Mouse (Mus musculus) G1E (cell line): ENCODE measurements around the gene Sarnp. TPM values are rescaled to one million over a fixed set of nuclear protein-coding genes. Genes with fewer than 3 reads are reported as not detected.
"Not testable (repeated sequence)": the region's sequence is repeated elsewhere in the genome, so short reads cannot be mapped to it uniquely, and the experiment has no call there.

ENCODE experiments used
- ATAC-seq: 2 replicates; pipeline ENCODE4 v1.8.0; 2016; ENCODE audit warnings: mild to moderate bottlenecking; ENCODE audit not compliant: insufficient number of reproducible peaks, poor library complexity, low FRiP score, severe bottlenecking; ENCODE audit errors: extremely low read depth
- DNase-seq: peaks from one replicate; pipeline ENCODE4 v3.0.0; 2012; ENCODE audit warnings: low spot score
- H3K27me3 ChIP-seq: 2 replicates; pipeline ENCODE4 v1.6.1; 2012; ENCODE audit warnings: mild to moderate bottlenecking, low read length, inconsistent platforms; ENCODE audit not compliant: insufficient read depth
- H3K36me3 ChIP-seq: replicated peaks from 2 replicates; pipeline ENCODE3; 2012; ENCODE audit warnings: mild to moderate bottlenecking, inconsistent platforms
- H3K4me1 ChIP-seq: 2 replicates; pipeline ENCODE4 v1.6.1; 2012; ENCODE audit warnings: low read depth, low read length, inconsistent platforms, mixed read lengths; ENCODE audit not compliant: insufficient read depth
- H3K4me3 ChIP-seq: 2 replicates; pipeline ENCODE4 v1.5.1; 2012; ENCODE audit warnings: low read depth, mild to moderate bottlenecking, inconsistent platforms, low read length, moderate library complexity, mixed read lengths
- H3K9me3 ChIP-seq: replicated peaks from 2 replicates; pipeline ENCODE4 v1.6.1; 2012; ENCODE audit warnings: inconsistent platforms
- CTCF ChIP-seq: IDR thresholded peaks from 2 replicates; pipeline ENCODE4 v1.5.1; 2012; ENCODE audit warnings: low read depth, low read length, inconsistent platforms, mixed read lengths
- GATA1 ChIP-seq: IDR thresholded peaks from 2 replicates; pipeline ENCODE4 v1.6.1; 2012; ENCODE audit warnings: borderline replicate concordance, low read length, inconsistent platforms, mixed read lengths
- GATA2 ChIP-seq: IDR thresholded peaks from 2 replicates; pipeline ENCODE4 v1.6.1; 2012; ENCODE audit warnings: low read depth, low read length, inconsistent platforms, borderline replicate concordance
- POLR2AphosphoS5 ChIP-seq: IDR thresholded peaks from 2 replicates; pipeline ENCODE4 v1.6.1; 2012; ENCODE audit warnings: low read depth, low read length, inconsistent platforms; ENCODE audit not compliant: insufficient replicate concordance
- TAL1 ChIP-seq: conservative IDR thresholded peaks from 2 replicates; pipeline ENCODE4 v1.6.1; 2012; ENCODE audit warnings: low read depth, low read length, inconsistent platforms, mixed read lengths
- polyA plus RNA-seq: library from polyadenylated mRNA; stranded (reverse); fragments of >175 nt; gene quantifications from 2 replicates; pipeline ENCODE4 v1.2.3, GENCODE M21; 2012
- total RNA-seq, 2 experiments: library from RNA; stranded (forward) in 1 of 2; stranded (reverse) in 1 of 2; fragments of 200-1000 nt in 1 of 2; fragments of >200 nt in 1 of 2; fragmentation: Nextera tagmentation in 1 of 2; gene quantifications; 2 replicates each; pipeline ENCODE4 v1.2.3; 2014 to 2017

Sarnp gene
- total and polyA plus RNA-seq, 3 experiments, result 19.9 to 154 (median 144) TPM

GRCm38 (mm10) chr10:128805092-128806000 lies 11.8 kb upstream of the Sarnp start:
- peaks cover 58% of the 10 kb centered on the region for H3K36me3 ChIP-seq
- ATAC-seq, result peak; percentile 85
- H3K4me1 ChIP-seq, result peaks cover 45% of the 10 kb centered on the region

GRCm38 (mm10) chr10:128806086-128806485 lies 11.0 kb upstream of the Sarnp start:
- no peak for ATAC-seq
- H3K4me3 ChIP-seq, result peak overlapping the region; percentile 95
- H3K9me3 ChIP-seq, result no peaks in the 10 kb centered on the region
- peaks cover 45% of the 10 kb centered on the region for H3K4me1 ChIP-seq
- peaks cover 52% of the 10 kb centered on the region for H3K36me3 ChIP-seq
- TF ChIP-seq TAL1, result no peak
- no peak for DNase-seq
- no peaks in the 10 kb centered on the region for H3K27me3 ChIP-seq

More at GRCm38 (mm10) chr10:128805092-128806000, 11.8 kb upstream of the Sarnp start:
- Histone ChIP-seq H3K9me3 (no peaks in the 10 kb centered on the region), H3K27me3 (no peaks in the 10 kb centered on the region), H3K4me3 (peak overlapping the region; percentile 95)
- DNase-seq, result peak; percentile 96
- TF ChIP-seq TAL1 (no peak), POLR2AphosphoS5 (no peak), GATA2 (no peak), GATA1 (no peak), CTCF (no peak)

GRCm38 (mm10) chr10:128807018-128807417 lies 10.1 kb upstream of the Sarnp start:
- DNase-seq (no peak), ATAC-seq (no peak)
- Histone ChIP-seq H3K4me3 (peak overlapping the region; percentile 95; the same call in 1 of the 2 replicates), H3K36me3 (peaks cover 44% of the 10 kb centered on the region), H3K4me1 (peaks cover 45% of the 10 kb centered on the region), H3K27me3 (no peaks in the 10 kb centered on the region), H3K9me3 (no peaks in the 10 kb centered on the region)
- TF ChIP-seq TAL1 (no peak), POLR2AphosphoS5 (no peak), GATA2 (no peak), GATA1 (no peak), CTCF (no peak)

- TF ChIP-seq GATA1 (no peak), TAL1 (no peak), GATA2 (no peak), CTCF (no peak), POLR2AphosphoS5 (no peak)
- ATAC-seq, result no peak
- H3K4me1 ChIP-seq, result peaks cover 25% of the 10 kb centered on the region
- DNase-seq, result no peak
- H3K9me3 ChIP-seq, result no peaks in the 10 kb centered on the region
- H3K4me3 ChIP-seq, result peak overlapping the region; percentile 78
- peaks cover 61% of the 10 kb centered on the region for H3K36me3 ChIP-seq
- no peaks in the 10 kb centered on the region for H3K27me3 ChIP-seq
Measured at GRCm38 (mm10) chr10:128820217-128820616, 3.1 kb downstream of the Sarnp start.

- Histone ChIP-seq H3K27me3 (no peaks in the 10 kb centered on the region), H3K9me3 (no peaks in the 10 kb centered on the region), H3K4me3 (peak within 1 kb of the TSS; percentile 78), H3K36me3 (peaks cover 58% of the 10 kb centered on the region), H3K4me1 (peaks cover 23% of the 10 kb centered on the region)
- ATAC-seq, result peak; percentile 99
- TF ChIP-seq POLR2AphosphoS5, result no peak
- TF ChIP-seq CTCF, result no peak
- no peak for TF ChIP-seq GATA1
- no peak for TF ChIP-seq GATA2
- no peak for TF ChIP-seq TAL1
- DNase-seq, result peak; percentile 98
Measured at GRCm38 (mm10) chr10:128821358-128822056, 4.4 kb downstream of the Sarnp start, which contains the start of gene Ormdl2. Gene Ormdl2, minus strand, starts transcription at chr10:128821645.

GRCm38 (mm10) chr10:128822135-128822534 lies 5.0 kb downstream of the Sarnp start:
- Histone ChIP-seq H3K4me3 (peak overlapping the region; percentile 78), H3K9me3 (no peaks in the 10 kb centered on the region), H3K4me1 (peaks cover 23% of the 10 kb centered on the region), H3K36me3 (peaks cover 57% of the 10 kb centered on the region), H3K27me3 (no peaks in the 10 kb centered on the region)
- ATAC-seq, result no peak
- TF ChIP-seq POLR2AphosphoS5 (no peak), CTCF (no peak), TAL1 (no peak), GATA1 (no peak), GATA2 (no peak)
- DNase-seq, result no peak

GRCm38 (mm10) chr10:128823087-128823486 lies 6.0 kb downstream of the Sarnp start:
- not testable (repeated sequence) for ATAC-seq, DNase-seq, H3K27me3 ChIP-seq, H3K9me3 ChIP-seq
- peaks cover 23% of the 10 kb centered on the region for H3K4me1 ChIP-seq
- H3K4me3 ChIP-seq, result peak overlapping the region; percentile 78; the same call in 1 of the 2 replicates
- H3K36me3 ChIP-seq, result peaks cover 53% of the 10 kb centered on the region
